Mouse (Mus musculus) c-Kit-positive CD71-negative TER-119-negative erythroid progenitor cells, embryonic 14.5 days (primary cell): ENCODE data around the gene C4bp.
A peak's percentile ranks its signal among the peaks of the same experiment; 100 is the strongest.
"Not testable (repeated sequence)": the region's sequence is repeated elsewhere in the genome, so short reads cannot be mapped to it uniquely, and the experiment has no call there.

Experiments
- DNase-seq: peaks from one replicate; pipeline ENCODE4 v3.0.0-alpha.2; 2013; ENCODE audit warnings: low read depth

Gene C4bp

DNA sequence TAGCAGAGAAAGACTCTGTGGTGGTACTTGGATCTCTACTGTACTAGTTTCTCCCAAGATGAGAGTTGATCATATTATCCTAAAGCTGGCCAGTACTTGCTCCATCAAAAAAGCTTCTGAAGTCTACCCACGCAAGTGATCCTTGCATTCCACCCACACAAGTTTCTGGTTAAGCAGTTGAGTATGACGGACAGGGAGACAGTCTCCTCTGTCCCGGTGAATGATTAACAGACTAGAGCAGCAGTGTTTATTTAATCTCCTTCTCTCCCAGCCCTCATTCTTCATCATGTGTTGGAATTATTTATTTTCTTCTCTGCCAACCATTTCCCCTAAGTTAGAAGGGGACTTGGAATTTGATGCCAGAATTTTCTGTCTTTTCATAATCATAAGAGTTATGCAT lies at the start of gene C4bp:
TSS of gene C4bp (minus strand) at position 179 of the 400 bp plus-strand sequence.
- DNase-seq, result no peak

DNA sequence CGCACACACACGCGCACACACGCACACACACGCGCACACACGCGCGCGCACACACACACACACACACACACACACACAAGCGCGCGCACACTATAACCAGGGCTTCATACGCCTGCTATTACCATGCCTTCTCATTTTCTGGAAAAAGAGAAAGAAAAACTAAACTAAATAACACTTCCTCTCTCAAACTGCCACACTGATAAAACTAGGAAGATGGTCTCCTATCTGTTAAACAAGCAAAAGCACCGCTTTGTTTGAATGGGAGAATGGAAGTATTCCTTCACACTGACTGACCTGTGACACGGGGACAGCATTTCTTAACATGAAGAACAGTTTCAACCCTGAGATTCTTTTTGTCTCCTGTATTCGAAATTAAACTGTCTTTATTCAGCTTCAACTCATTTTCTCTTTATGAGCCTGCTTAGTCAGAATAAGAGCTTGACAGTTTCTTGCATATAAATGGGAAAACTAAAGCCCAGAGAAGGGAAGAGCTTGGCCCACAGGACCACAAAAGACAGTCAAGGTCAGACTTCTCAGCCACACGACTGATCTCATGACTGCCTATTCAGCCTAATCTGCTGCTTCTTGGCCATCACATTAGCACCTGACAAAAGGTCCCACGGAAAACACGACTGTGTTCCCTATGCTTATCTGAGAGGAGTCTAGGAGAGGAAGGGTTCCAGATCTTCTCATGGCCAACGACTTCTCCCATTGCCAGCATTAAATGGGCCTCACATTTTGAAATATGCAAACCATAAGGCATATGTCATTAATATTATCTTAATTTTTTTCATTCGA lies 49.0 kb upstream of the C4bp start:
- DNase-seq, result no peak

DNA sequence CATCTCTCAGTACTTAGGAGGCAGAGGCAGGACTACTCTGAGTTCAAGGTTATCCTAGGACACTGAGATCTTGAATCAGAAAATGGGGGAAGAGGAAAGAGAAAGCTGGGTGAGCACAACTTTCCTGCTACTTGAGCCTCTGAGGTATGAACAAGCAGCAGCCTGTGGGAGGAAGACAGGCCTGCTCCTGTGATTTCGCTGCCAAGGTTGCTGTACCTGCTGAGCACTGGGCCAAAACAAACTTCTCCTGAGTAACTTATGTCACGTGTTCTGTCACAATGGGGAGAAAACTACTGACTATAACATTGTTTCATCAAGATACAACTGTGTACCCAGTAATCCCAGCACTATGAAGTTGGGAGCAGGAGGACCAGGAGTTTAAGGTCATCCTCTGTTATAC lies 42.2 kb upstream of the C4bp start:
- DNase-seq, result no peak

DNA sequence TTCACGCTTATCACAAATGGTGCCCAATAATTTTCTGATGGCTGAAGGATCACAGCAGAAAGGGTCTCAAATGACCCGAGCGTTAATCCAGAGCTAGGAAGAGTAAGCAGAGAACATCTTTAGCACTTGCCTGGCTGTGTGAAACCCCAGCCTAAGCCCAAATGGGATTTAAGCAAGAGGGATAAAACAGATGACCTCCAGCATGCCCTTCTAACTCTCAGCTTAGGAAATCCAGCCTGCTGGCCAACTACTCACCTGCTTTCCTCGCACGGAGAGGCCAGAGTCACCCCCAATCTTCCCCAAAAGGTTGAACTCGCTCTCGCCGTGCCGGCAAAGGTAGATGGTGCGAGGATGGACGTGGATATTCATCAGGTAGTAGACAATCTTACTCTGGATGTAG lies 40.5 kb upstream of the C4bp start:
- DNase-seq, result no peak

DNA sequence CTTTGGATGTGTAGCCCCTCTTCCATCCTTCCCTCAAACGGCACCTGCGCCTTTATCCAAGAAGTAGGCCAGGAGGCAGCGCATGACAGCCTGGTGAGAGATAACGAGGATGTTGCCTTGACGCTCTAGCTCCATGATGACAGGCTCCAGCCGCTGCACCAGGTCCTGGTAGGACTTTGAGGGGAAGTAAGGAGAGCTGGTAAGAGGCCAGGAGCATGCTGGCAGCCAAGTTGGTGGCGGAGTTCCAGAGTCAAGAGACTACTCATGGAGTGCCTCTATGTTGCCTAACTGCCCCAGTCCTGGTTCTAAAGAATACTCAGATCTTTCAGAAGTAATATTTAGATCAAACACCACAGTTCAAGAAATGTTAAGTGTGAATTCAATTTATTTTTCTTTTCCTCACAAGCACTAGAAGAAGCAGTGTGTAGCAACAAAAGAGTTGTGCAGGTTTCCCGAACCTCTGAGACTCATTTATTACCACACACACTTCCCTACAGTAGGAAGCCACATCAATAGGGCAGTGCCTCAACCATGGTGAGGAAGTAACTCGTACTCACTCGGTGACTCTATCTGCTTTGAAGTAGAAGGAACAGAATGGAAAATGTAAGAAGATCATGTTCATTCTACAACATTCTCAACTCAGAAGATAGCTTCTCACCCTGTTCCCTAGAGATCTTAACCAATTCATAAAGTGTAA lies 38.7 kb upstream of the C4bp start:
- DNase-seq, result no peak

DNA sequence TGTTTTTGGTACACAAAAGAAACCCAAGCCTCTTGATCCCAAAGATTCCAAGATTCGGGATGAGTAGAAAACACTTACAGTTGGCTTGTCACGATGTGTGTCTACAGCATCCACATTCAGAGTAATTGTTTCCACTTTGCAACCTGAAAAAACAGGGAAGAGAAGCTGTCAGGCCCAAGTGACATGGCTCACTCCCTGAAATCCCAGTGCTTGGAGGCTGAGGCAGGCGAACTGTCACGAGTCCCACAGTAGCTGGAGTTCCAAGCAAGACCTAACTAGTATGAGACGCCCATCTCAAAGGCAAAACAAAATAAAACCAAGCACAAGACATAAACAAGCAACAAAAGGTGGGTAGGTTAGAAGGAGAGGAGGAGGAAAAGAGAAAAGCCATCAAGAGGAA lies 37.2 kb upstream of the C4bp start:
- no peak for DNase-seq

DNA sequence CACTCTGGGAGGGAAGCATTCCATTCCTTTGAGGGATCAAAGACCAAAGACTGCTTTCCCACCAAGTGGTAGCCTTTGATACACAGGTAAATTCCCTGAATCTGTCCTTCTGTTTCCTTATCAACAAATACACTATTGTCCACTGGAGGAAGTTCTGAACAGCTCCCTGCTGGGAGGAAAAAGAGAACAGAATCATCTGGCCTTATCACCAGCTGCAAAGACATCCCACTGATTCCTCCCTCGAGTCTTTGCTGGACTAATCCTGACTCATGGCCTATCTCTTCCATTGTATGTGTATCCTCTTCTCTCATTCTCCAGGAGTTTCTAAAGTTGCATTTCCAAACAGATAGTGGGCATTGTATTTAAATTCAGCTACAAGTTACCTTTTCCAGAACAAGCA lies 22.5 kb upstream of the C4bp start:
- no peak for DNase-seq

DNA sequence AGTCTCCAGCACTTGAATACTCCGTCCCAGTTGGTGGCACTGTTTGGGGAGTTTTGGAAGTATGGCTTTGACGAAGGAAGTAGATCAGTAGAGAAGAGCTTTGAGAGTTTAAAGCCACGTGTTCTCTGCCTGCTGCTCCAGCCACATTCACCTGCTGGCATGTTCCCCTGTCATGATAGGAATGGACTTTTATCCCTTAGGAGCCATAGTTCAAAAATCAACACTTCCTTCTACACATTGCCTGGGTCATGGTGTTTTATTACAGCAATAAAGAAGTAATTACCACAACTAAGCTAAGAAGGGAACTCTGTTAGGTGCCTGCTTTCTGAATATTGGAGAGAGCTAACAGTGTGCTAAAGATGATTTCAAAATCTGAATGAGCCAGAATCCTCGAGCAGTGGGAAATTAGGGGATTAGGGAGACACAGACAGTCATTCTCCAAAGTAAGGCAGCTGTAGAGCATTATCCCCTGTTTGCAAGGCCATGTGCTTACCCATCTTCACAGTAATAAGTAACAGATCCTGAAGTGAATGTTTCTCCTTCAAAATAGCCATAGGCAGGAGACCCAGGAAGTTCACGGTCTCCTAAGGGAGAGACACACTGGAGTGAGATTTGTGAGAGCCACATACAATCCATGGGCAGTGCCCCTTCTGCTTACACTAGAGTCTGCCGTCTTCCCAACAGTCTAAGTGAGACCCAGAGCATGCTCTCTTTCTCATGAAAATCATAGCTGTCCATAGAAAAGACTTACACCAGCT lies 20.4 kb upstream of the C4bp start:
- DNase-seq, result no peak

DNA sequence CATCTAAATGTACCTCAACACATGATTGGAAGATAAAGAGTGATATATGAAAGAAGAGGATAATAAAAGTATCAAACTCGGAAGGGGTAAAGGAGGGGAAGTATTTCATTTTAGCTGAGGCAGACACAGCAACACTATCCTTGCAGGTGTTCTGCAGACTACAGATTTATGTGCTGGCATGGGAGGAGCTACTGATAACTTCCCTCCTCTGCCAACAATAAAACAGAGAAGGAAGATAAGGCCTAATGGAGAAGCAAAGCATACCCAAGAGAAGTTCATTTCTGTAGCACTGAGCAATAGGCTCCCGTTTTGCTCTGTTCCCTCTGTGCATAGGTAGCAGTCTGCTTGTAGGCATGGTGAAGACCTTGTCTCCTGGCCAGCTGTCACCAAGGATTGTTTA lies 19.6 kb upstream of the C4bp start:
- DNase-seq, result no peak

DNA sequence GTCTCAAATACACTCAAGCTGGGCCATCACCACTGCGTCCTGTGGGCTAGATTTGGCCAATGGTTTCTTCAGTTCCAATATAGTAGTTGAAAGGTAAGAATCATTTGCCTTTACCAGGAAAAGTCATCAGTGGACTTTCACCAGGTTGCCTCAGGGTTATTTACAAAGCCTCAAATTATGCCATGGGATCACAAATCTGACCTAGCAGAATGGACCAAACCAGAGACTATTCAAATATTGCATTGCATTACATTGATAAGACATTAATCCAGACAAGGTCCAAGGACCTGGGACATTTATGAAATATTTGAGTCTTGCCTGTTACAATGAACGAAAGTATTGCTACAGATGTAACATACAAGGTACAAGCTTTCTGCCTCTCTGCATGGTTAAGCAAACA lies 17.1 kb upstream of the C4bp start:
- no peak for DNase-seq

DNA sequence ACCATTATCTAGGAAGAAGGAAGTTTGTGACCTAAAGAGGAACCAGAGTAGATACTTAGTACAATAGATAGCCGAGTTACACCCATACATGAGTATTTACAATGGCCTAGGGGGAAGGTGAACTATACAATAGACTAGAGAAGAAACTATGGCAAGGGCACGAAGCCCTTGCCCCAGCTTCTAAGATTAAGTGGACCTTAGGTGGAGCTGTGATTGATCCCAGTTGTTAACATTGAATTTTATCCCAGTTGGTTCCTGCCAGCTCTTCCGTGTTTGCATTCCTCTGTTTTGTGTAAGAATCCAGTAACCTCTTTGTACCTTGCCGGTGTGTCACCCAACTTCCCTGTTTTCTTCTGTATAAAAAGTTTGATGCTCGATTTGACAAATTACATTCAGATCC lies 2.1 kb upstream of the C4bp start:
- not testable (repeated sequence) for DNase-seq

DNA sequence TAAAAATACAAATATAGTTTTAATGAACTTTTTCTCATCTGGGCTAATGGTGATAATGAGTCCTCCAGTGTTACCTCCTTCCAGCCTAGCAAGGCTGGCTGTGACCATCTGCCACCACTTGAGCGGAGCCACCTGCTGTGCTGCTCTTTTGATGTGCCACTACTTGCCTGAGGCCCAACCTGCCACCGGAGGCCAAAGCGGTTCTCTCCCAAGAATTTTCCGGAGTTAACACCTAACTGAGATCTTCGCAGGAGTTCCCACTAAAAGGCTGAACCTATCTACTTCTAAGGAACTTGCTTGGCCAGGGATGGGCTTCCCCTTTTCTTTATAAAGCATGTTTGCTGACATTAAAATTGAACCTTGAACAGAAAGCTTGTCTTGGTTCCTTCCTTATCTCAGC lies 1.8 kb downstream of the C4bp start:
- DNase-seq, result not testable (repeated sequence)

DNA sequence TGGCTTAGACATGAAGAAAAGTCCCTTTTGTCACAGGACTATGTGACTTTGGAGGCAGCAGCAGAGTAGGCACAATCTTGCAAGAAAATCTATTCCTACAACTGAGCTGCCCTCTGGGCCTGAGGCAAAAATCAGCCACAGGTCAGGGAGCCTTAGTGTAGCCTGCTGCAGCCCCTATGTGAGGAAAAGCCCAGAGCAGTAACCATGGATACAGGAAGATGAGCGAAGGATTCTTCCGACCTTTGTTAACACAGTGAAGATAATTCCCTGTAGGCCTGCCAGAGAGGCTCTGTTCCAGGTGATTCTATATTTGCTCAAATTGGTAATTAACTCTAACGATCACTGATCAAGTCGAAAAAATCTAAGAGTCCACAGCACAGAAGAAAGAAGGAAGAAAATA lies 17.3 kb downstream of the C4bp start:
- DNase-seq, result no peak

DNA sequence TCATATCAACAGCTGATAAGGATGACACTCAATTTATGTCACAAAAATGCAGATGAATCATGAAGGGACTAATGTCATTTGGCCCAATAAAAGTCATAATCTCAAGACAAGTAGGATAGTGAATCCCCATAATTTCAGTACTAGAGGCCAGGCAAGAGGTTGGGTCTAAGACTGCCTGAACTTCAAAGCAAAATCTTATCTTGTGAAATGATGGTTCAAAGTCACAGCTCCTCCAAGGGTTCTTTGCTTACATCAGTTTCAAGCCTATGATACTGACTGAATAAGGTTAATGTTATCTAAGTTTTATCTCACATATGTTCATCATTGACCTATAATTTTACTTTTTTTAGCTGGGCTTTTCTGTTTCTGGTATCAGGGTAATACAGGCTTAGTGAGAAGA lies 20.5 kb downstream of the C4bp start:
- no peak for DNase-seq

DNA sequence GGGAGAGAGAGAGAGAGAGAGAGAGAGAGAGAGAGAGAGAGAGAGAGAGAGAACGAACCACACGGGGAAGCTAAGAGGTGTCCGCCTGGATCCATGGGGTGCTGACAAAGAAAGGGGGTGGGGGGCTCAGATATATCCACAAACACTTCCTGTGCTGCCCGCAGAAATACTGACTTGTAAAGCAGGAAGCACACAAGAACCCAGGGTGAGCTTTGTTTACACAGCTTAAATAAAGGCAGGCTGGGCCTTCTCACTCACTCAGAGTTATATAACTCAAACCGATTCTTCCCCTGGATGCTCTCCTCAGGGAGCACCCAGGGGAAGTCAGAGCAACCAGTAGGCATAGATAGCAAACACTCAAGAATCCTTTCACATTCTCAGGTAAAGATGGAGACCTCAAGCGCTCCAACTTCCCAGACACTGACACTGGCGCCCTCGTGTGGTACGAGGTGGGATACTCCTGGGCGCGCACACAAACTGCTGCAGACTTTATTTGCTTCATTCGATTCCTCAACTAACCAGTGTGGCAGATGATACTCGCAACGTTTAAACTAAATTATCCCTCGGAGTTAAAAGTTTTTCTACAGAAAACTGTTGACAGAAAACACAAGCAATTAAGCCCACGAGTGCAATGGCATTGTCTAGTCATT lies 27.5 kb downstream of the C4bp start:
- DNase-seq, result peak; percentile 63

DNA sequence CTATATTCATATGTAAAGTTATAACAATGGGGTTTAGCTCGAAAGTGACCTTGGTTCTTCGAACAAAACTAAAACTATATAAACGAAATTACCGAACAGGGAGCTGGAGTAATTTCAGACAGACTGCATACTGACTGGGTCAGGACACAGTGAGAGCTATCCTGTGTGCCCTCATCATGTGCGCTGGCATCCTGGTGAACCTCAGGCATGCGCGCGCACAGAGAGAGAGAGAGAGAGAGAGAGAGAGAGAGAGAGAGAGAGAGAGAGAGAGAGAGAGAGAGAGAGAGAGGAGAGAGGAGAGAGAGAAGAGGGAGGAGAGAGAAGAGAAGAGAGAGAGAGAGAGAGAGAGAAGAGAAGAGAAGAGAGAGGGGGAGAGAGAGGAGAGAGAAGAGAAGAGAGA lies 28.1 kb downstream of the C4bp start:
- no peak for DNase-seq

DNA sequence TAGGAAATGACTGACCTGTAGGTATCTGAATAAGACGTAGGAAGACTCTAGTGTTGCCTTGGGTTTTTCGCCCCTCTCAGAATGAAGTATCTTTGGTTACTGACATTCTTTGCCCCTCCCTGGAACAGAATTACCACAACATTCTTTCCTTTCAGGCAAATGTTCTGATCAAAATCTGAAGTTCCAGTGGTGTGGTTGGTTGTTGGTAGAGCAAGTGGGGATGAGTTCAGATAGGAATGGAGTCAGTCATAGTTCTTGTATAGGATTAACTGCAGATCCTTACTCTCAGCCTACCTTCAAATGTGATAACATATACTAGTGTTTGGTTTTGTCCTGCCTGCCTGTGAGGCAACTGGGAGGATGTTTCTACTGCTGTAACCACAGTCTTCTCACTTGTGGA lies 31.9 kb downstream of the C4bp start, which contains the start of gene Zp3r:
TSS of gene Zp3r (minus strand) at position 101 of the 400 bp plus-strand sequence.
- DNase-seq, result no peak

DNA sequence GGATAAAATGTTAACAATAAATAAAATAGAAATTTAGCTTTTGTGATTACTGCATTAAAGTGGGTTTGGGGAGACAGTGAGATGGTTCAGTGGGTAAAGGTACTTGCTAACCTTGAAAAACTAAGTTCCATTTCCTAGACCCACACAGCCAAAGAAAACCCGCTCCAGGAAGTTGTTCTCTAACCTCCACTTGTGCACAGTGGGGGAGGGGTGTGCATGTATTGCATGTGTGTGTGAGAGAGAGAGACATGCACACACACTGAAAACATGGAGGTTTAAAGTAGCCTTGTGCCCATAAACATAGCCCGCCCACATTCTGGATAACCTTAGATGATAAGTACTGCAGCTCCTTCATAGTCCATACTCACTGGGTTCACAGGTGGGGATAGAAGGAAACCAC lies 65.1 kb downstream of the C4bp start:
- no peak for DNase-seq

DNA sequence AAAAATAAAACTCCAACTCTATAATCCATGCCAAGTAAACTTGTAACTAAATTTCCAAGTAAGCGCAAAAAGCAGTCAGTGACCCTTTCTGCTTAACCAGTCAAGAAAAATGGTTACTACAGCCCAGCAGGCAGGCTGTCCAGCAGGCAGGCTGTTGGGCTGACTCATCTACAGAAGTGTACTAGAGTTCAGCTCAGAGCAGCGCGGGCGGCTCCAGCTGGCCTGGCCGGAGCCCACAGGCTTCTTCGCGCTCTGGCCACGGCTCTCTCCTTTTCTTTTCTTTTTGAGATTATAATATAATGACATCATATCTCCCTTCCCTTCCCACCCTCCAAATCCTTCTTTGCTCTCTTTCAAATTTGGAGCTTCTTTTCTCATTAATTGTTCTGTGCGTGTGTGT lies 72.8 kb downstream of the C4bp start:
- DNase-seq, result no peak
